Mouse (Mus musculus) bone marrow macrophage, adult 2 months (primary cell): ENCODE results near the gene Ppp1r7.

ENCODE experiments used
- CTCF ChIP-seq: IDR thresholded peaks from 2 replicates; pipeline ENCODE4 v1.5.1; 2012; ENCODE audit warnings: low read depth, mild to moderate bottlenecking, low read length, moderate library complexity
- POLR2A ChIP-seq: IDR thresholded peaks from 2 replicates; pipeline ENCODE4 v1.6.1; 2012; ENCODE audit warnings: mild to moderate bottlenecking, low read depth, low read length, borderline replicate concordance

- TF ChIP-seq CTCF (no peak), POLR2A (no peak)
Measured at GRCm38 (mm10) chr1:93365641-93366040, 23.0 kb downstream of the Ppp1r7 start.
